Mouse (Mus musculus) embryonic facial prominence, embryonic 14.5 days (tissue): ENCODE data around the gene P2ry2. TPM values are rescaled to one million over a fixed set of nuclear protein-coding genes. Genes with fewer than 3 reads are reported as not detected.

Experiments
- ATAC-seq: fragments of 200-750 bp; cut with Nextera tagmentation; 2 replicates; pipeline ENCODE4 v1.8.0; 2017; ENCODE audit warnings: low read depth, moderate number of reproducible peaks, moderate TSS enrichment
- DNase-seq: peaks from one replicate; pipeline ENCODE4 v3.0.0-alpha.2; 2015; ENCODE audit warnings: low spot score
- H3K27ac ChIP-seq: fragments of 300-500 bp; sonication (generic); replicated peaks from 2 replicates; pipeline ENCODE4 v1.5.1; 2014; ENCODE audit warnings: low read depth, mild to moderate bottlenecking, low read length, moderate library complexity
- H3K27me3 ChIP-seq: fragments of 300-500 bp; sonication (generic); replicated peaks from 2 replicates; pipeline ENCODE4 v1.6.1; 2014; ENCODE audit warnings: low read length; ENCODE audit not compliant: control insufficient read depth, insufficient read depth
- H3K36me3 ChIP-seq: fragments of 300-500 bp; sonication (generic); 2 replicates; pipeline ENCODE4 v1.6.1; 2014; ENCODE audit warnings: low read length, mixed read lengths; ENCODE audit not compliant: control insufficient read depth, insufficient read depth
- H3K4me1 ChIP-seq: fragments of 300-500 bp; sonication (generic); 2 replicates; pipeline ENCODE4 v1.6.1; 2014; ENCODE audit warnings: antibody characterized with exemption, low read length; ENCODE audit not compliant: control insufficient read depth, insufficient read depth
- H3K4me2 ChIP-seq: fragments of 300-500 bp; sonication (generic); 2 replicates; pipeline ENCODE4 v1.6.1; 2014; ENCODE audit warnings: low read depth, mild to moderate bottlenecking, low read length, moderate library complexity, mixed read lengths
- H3K4me3 ChIP-seq: fragments of 300-500 bp; sonication (generic); 2 replicates; pipeline ENCODE4 v1.5.1; 2014; ENCODE audit warnings: low read depth, mild to moderate bottlenecking, low read length
- H3K9ac ChIP-seq: fragments of 300-500 bp; sonication (generic); 2 replicates; pipeline ENCODE4 v1.6.1; 2014; ENCODE audit warnings: low read depth, mild to moderate bottlenecking, low read length, moderate library complexity, mixed read lengths
- H3K9me3 ChIP-seq: fragments of 300-500 bp; sonication (generic); 2 replicates; pipeline ENCODE4 v1.6.1; 2016; ENCODE audit warnings: low read length; ENCODE audit not compliant: control insufficient read depth
- WGBS: fragments of 180-500 bp; shearing (Covaris S2); extraction: QIAGEN DNeasy Blood & Tissue Kit; methylation state at CpG from one replicate; pipeline ENCODE4 v1.1.7; 2014; 5-methylcytosine and 5-hydroxymethylcytosine counted together
- polyA plus RNA-seq: library from polyadenylated mRNA; unstranded; fragments of >200 nt; fragmentation: Nextera tagmentation; extraction: Ambion mirVana; gene quantifications from 2 replicates; pipeline ENCODE4 v1.2.1, GENCODE M21; 2014

The P2ry2 gene
- polyA plus RNA-seq, 1 experiment from 2014 or later: 2.3 TPM

DNA sequence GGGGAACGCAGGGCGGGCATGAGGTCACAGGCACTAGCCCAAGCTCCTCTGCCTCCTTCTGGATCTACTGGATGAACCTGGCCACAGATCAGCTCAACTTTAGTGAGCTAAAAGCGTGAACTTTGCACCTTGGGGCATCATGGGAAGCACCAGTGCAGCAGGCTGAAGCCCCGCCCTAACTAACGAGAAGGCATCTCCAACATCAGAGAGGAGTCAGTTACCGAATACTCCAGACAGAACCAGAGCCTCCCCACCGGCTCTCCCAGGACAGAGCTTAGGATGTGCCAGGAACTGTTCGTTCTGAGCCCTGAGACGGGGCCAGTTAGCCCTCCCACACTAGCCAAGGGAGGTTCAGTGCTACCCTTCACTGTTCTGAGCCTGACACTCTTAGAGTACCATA lies 44.8 kb downstream of the P2ry2 start:
- no peak overlapping the region for H3K4me3 ChIP-seq
- H3K36me3 ChIP-seq: no peaks in the 10 kb centered on the region
- H3K4me1 ChIP-seq: no peaks in the 10 kb centered on the region
- no peaks in the 10 kb centered on the region for H3K9me3 ChIP-seq
- no peak overlapping the region for H3K4me2 ChIP-seq
- H3K9ac ChIP-seq: no peak overlapping the region
- H3K27ac ChIP-seq: no peak overlapping the region
- peaks cover 8% of the 10 kb centered on the region for H3K27me3 ChIP-seq
- ATAC-seq: no peak
- 77% methylated on average over 9 of the region's 9 CpGs for WGBS
- DNase-seq: no peak

DNA sequence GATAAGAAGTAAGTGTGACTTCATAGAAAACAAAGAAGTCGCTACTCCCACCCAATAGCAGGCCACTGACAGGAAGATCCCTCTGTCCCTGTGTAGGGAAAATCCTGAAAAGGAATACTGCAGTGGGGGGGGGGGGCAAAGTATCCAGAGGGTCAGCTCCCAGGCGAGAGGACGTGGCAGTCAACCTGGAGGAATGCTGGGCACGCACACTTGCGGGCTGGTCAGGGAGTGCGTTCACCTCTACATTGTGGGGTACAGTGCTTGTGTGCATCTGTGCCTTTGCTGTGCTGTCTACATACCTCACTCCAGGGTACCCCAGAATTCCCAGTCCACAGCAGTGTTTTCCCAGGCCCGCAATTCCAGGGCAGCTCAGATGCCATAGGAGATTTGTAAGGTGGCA lies 46.7 kb downstream of the P2ry2 start:
- ATAC-seq: no peak
- WGBS: 87% methylated on average over 7 of the region's 7 CpGs
- no peak overlapping the region for H3K4me3 ChIP-seq

DNA sequence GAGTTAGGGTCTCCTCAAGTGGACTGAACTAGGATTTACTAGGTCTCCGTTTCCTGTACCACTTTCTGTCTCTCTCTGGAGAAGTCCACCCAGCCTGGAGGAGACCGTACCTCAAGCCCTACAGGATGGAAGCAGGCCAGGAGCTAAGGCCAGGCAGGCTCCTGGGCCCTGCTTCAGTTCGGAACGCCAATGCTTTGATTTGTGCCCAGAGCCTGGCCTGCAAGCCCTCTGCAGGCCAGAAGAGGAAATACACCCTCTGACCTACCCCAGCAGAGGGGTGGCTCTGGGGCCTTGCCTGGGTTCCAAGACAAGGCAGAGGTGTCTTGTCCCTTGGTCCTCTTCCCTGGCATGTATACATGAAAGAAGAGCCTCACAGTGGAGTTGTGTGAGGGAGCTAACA lies 47.6 kb downstream of the P2ry2 start:
- ATAC-seq (no peak), DNase-seq (peak; percentile 40)
- Histone ChIP-seq H3K9me3 (no peaks in the 10 kb centered on the region), H3K36me3 (no peaks in the 10 kb centered on the region), H3K4me1 (no peaks in the 10 kb centered on the region), H3K27me3 (no peaks in the 10 kb centered on the region), H3K9ac (no peak overlapping the region), H3K4me3 (no peak overlapping the region), H3K4me2 (no peak overlapping the region), H3K27ac (no peak overlapping the region)
- WGBS: 22% methylated on average over 4 of the region's 4 CpGs

More for the DNA sequence above, 46.7 kb downstream of the P2ry2 start:
- no peak for DNase-seq
- H3K4me1 ChIP-seq: no peaks in the 10 kb centered on the region
- no peak overlapping the region for H3K9ac ChIP-seq
- H3K27ac ChIP-seq: no peak overlapping the region
- no peak overlapping the region for H3K4me2 ChIP-seq
- no peaks in the 10 kb centered on the region for H3K9me3 ChIP-seq
- H3K36me3 ChIP-seq: no peaks in the 10 kb centered on the region
- no peaks in the 10 kb centered on the region for H3K27me3 ChIP-seq

- ATAC-seq: no peak
- H3K9ac ChIP-seq: 0 out of 2 replicates have a peak overlapping the region, but pooled peaks have one; percentile 11
These were observed 48.4 kb downstream of the P2ry2 start for GRCm38 (mm10) chr7:100964242-100964641.

GRCm38 (mm10) chr7:100963381-100963780 lies 49.3 kb downstream of the P2ry2 start:
- no peak overlapping the region for H3K9ac ChIP-seq
- no peaks in the 10 kb centered on the region for H3K36me3 ChIP-seq
- no peaks in the 10 kb centered on the region for H3K27me3 ChIP-seq
- H3K4me2 ChIP-seq: no peak overlapping the region
- 46% methylated on average over 8 of the region's 8 CpGs for WGBS
- H3K9me3 ChIP-seq: no peaks in the 10 kb centered on the region
- no peak overlapping the region for H3K4me3 ChIP-seq
- no peaks in the 10 kb centered on the region for H3K4me1 ChIP-seq
- no peak overlapping the region for H3K27ac ChIP-seq
- peak; percentile 71 for DNase-seq
- no peak for ATAC-seq

More at GRCm38 (mm10) chr7:100964242-100964641, 48.4 kb downstream of the P2ry2 start:
- no peaks in the 10 kb centered on the region for H3K4me1 ChIP-seq
- no peaks in the 10 kb centered on the region for H3K27me3 ChIP-seq
- H3K9me3 ChIP-seq: no peaks in the 10 kb centered on the region
- no peak overlapping the region for H3K4me3 ChIP-seq
- H3K36me3 ChIP-seq: no peaks in the 10 kb centered on the region
- WGBS: 87% methylated on average over 3 of the region's 6 CpGs
- DNase-seq: no peak
- no peak overlapping the region for H3K4me2 ChIP-seq
- no peak overlapping the region for H3K27ac ChIP-seq

DNA sequence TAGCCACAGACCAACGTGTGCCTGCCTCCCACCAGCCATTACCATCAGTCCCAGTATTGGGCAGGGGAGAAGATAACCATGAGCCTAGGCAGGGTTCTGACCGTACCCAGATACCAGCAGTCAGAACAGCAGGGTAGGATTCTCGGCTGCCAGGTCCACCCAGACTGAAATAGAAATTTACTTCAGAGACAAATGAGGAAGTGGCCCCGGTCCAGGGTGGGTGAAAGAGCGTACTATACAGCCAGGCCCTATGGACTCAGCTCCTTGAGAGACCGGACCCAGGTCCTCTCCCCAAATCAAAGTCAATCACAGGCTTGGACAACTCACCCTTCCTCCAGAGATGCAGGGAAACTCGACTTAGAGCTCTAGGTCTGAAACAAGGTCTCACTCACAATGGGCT lies 51.5 kb downstream of the P2ry2 start:
- H3K36me3 ChIP-seq: no peaks in the 10 kb centered on the region
- no peaks in the 10 kb centered on the region for H3K4me1 ChIP-seq
- no peaks in the 10 kb centered on the region for H3K27me3 ChIP-seq
- no peak for ATAC-seq
- DNase-seq: no peak
- H3K9ac ChIP-seq: no peak overlapping the region
- no peak overlapping the region for H3K4me3 ChIP-seq
- H3K27ac ChIP-seq: no peak overlapping the region
- no peaks in the 10 kb centered on the region for H3K9me3 ChIP-seq
- no peak overlapping the region for H3K4me2 ChIP-seq
- 68% methylated on average over 7 of the region's 7 CpGs for WGBS

DNA sequence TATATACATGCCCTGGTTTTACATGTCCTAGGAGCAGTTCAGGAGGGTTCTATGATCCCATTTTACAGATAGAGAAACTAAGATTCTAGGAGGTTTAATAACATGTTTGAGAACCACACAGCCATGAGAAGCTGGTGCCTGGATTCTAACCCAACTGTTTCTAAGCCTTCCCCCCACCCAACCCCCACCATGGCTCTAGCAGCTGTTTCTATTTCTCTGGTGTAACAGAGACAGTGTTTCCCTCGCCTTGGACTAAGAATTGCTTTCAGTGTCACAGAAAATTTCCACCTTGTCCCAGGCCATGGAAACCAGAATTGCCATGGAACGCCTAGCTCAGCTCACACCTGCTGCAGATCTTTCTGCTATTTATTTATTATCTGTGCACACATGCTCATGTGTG lies 52.2 kb downstream of the P2ry2 start:
- no peak overlapping the region for H3K4me3 ChIP-seq
- ATAC-seq (no peak), DNase-seq (no peak)
- 63% methylated on average over 2 of the region's 2 CpGs for WGBS
- no peak overlapping the region for H3K9ac ChIP-seq
- no peaks in the 10 kb centered on the region for H3K36me3 ChIP-seq
- H3K27me3 ChIP-seq: no peaks in the 10 kb centered on the region
- no peaks in the 10 kb centered on the region for H3K9me3 ChIP-seq
- H3K4me1 ChIP-seq: no peaks in the 10 kb centered on the region
- H3K27ac ChIP-seq: no peak overlapping the region
- no peak overlapping the region for H3K4me2 ChIP-seq

DNA sequence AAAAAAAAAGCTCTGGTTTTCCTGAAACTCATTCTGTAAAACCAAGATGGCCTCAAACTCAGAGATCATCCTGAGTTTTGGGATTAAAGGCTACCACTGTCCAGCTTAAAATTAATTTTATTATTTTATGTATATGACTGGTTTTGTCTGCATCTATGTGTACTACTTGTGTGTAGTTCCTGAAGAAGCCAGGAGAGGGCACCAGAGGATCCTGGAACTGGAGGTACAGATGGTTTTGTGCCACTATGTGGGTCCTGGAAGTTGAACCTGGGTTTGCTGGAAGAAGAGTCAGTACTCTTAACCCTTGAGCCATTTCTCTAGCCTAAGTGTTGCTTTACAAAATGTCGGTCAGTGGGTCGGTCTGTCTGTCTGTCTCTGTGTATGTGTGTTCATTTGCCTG lies 54.2 kb downstream of the P2ry2 start:
- WGBS: 100% methylated on average over 2 of the region's 2 CpGs
- DNase-seq (no peak), ATAC-seq (no peak)
- H3K9ac ChIP-seq: no peak overlapping the region
- no peaks in the 10 kb centered on the region for H3K27me3 ChIP-seq
- H3K36me3 ChIP-seq: no peaks in the 10 kb centered on the region
- no peak overlapping the region for H3K4me3 ChIP-seq
- no peak overlapping the region for H3K4me2 ChIP-seq
- no peak overlapping the region for H3K27ac ChIP-seq
- no peaks in the 10 kb centered on the region for H3K4me1 ChIP-seq
- H3K9me3 ChIP-seq: no peaks in the 10 kb centered on the region

DNA sequence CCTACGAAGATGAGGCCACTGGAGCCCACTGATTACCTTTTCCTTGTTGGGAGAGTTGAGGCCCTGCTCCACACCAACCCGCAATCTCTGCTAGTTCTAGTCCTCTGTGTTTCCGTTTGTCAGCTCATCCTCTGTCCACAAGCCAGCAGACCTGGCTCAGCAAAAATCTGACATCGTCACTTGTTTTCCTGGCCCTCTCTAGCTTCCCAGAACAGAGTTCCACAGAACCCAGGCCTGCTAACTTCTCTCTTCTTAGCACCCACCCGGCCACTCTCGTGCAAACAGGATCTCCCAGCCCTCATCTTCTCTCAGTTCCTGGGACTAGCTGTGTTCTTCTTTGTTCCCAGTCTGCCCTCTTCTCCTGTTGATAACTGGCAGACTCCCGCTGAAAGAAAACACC lies 60.0 kb downstream of the P2ry2 start:
- no peak overlapping the region for H3K9ac ChIP-seq
- ATAC-seq (no peak), DNase-seq (no peak)
- no peaks in the 10 kb centered on the region for H3K9me3 ChIP-seq
- 82% methylated on average over 7 of the region's 7 CpGs for WGBS
- 0 out of 2 replicates have a peak, but pooled peaks cover 6% of the 10 kb centered on the region for H3K4me1 ChIP-seq
- H3K27me3 ChIP-seq: no peaks in the 10 kb centered on the region
- H3K36me3 ChIP-seq: no peaks in the 10 kb centered on the region
- no peak overlapping the region for H3K4me3 ChIP-seq
- H3K27ac ChIP-seq: 0 out of 2 replicates have a peak overlapping the region, but pooled peaks have one; percentile 21
- H3K4me2 ChIP-seq: no peak overlapping the region
